Mouse (Mus musculus): ENCODE data around the gene Slc8b1. TPM values are rescaled to one million over a fixed set of nuclear protein-coding genes. Genes with fewer than 3 reads are reported as not detected.
"Not testable (repeated sequence)": the region's sequence is repeated elsewhere in the genome, so short reads cannot be mapped to it uniquely, and the experiment has no call there.

The Slc8b1 gene
- polyA plus RNA-seq, 1 experiment from 2014 or later = 0.67 TPM

DNA sequence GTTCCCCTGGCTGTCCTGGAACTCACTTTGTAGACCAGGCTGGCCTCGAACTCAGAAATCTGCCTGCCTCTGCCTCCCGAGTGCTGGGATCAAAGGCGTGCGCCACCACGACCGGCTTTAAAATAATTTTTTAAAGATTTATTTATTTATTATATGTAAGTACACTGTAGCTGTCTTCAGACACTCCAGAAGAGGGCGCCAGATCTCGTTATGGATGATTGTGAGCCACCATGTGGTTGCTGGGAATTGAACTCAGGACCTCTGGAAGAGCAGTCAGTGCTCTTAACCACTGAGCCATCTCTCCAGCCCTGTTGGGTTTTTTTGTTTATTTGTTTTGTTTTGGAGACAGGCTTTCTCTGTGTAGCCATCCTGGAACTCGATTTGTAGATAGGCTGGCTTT is 10.4 kb upstream of the Slc8b1 start:
- H3K27me3 ChIP-seq (replicated peaks; ENCODE audit: control insufficient read depth, insufficient read depth, low read length); ATAC-seq; H3K4me1 ChIP-seq (ENCODE audit: control insufficient read depth, insufficient read depth, low read length): not testable (repeated sequence)

DNA sequence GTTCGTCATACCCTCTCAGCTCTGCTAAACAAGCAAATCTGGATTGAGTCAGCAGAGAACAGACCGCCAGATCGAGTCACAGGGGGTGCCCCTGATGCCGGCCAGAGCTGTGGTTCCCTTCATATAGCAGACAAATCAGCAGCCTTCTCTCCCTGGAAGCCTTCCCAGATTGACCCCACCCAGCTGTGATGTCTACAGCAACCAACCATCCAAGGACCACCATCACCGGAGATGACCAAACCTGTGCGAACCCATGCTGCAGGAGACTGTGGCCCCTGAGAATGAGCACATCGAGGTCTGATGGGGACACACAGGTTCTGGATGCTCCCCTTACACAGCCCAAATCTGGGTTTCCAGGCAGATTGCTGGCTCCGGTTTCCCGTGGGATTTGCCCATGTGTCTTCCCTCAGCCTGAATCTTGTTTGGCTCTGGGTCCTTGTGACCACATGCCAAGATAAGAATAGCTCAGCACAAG is 8.8 kb upstream of the Slc8b1 start:
- H3K9me3 ChIP-seq (replicated peaks; ENCODE audit: control insufficient read depth, low read length) = no peaks in the 10 kb centered on the region
- no peak overlapping the region for H3K27ac ChIP-seq (ENCODE audit: low read depth, low read length)
- 0 out of 2 replicates have a peak, but pooled peaks cover 6% of the 10 kb centered on the region for H3K36me3 ChIP-seq (ENCODE audit: control insufficient read depth, insufficient read depth, low read length)
- DNase-seq (ENCODE audit: low spot score) (no peak), ATAC-seq (no peak)
- H3K4me1 ChIP-seq (ENCODE audit: control insufficient read depth, insufficient read depth, low read length) = peaks cover 9% of the 10 kb centered on the region
- H3K4me3 ChIP-seq (ENCODE audit: low read depth, low read length) = peak overlapping the region; percentile 92
- peak overlapping the region; percentile 97 for H3K4me2 ChIP-seq (ENCODE audit: low read length)
- 65% methylated on average over 9 of the region's 9 CpGs for WGBS
- no peaks in the 10 kb centered on the region for H3K27me3 ChIP-seq (replicated peaks; ENCODE audit: control insufficient read depth, insufficient read depth, low read length)
- peak overlapping the region; percentile 89 for H3K9ac ChIP-seq (ENCODE audit: low read length)

More for the DNA sequence above, 10.4 kb upstream of the Slc8b1 start:
- not testable (repeated sequence) for H3K9me3 ChIP-seq (replicated peaks; ENCODE audit: control insufficient read depth, low read length); DNase-seq (ENCODE audit: low spot score); H3K4me3 ChIP-seq (ENCODE audit: low read depth, low read length); H3K9ac ChIP-seq (ENCODE audit: low read length); H3K27ac ChIP-seq (ENCODE audit: low read depth, low read length); H3K4me2 ChIP-seq (ENCODE audit: low read length); H3K36me3 ChIP-seq (ENCODE audit: control insufficient read depth, insufficient read depth, low read length)
- 87% methylated on average over 9 of the region's 9 CpGs for WGBS

- H3K4me3 ChIP-seq (ENCODE audit: low read depth, low read length) = peak overlapping the region; percentile 92
- no peaks in the 10 kb centered on the region for H3K27me3 ChIP-seq (replicated peaks; ENCODE audit: control insufficient read depth, insufficient read depth, low read length)
- WGBS = 7% methylated on average over 12 of the region's 12 CpGs
- no peak overlapping the region for H3K27ac ChIP-seq (ENCODE audit: low read depth, low read length)
- H3K9me3 ChIP-seq (replicated peaks; ENCODE audit: control insufficient read depth, low read length) = no peaks in the 10 kb centered on the region
- peak overlapping the region; percentile 89 for H3K9ac ChIP-seq (ENCODE audit: low read length)
- 0 out of 2 replicates have a peak, but pooled peaks cover 6% of the 10 kb centered on the region for H3K36me3 ChIP-seq (ENCODE audit: control insufficient read depth, insufficient read depth, low read length)
- peak overlapping the region; percentile 97 for H3K4me2 ChIP-seq (ENCODE audit: low read length)
- peaks cover 9% of the 10 kb centered on the region for H3K4me1 ChIP-seq (ENCODE audit: control insufficient read depth, insufficient read depth, low read length)
- DNase-seq (ENCODE audit: low spot score) = no peak
- ATAC-seq = 0 out of 2 replicates have a peak, but pooled peaks have one; percentile 4
Observed at GRCm38 (mm10) chr5:120502675-120503143, 8.3 kb upstream of the Slc8b1 start.

DNA sequence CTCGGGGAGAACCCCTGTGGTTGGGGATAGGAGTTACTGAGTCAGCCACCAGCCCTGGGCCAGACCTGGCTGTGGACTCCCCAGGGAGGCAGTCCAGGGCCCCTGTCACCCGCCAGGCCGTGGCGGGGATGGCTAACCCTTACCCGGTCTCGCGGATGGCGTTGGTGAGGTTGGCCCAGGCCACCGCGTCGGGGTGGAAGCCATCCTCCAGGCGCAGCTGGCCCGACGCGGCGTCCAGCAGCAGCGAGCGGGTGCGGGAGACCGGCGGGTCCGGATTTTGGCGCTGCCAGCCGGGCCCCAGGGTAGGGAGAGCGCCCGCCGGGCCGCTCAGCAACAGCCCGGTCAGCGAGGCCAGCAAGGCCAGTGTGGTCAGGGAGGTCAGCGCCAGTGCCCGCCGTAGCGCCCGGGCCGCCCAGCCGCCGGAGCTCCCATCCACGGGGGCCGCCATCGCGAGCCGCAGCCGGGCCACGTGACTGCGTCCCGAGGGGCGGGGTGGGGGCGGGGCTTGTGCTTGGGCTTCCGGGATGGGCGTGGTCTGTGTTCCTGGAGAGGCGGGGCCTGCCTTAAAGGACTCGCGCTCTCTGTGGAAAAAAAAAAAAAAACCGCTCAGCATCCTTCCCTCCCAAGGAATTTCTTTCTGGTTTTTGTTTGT is 7.7 kb upstream of the Slc8b1 start, which contains the start of gene Plbd2:
Plbd2 (minus strand) TSS at position 482 of the 652 bp plus-strand sequence.
- H3K9ac ChIP-seq (ENCODE audit: low read length) = peak within 1 kb of the TSS; percentile 89
- 1% methylated on average over 48 of the region's 55 CpGs for WGBS
- DNase-seq (ENCODE audit: low spot score) (peak; percentile 95), ATAC-seq (peak; percentile 78)
- peaks cover 9% of the 10 kb centered on the region for H3K4me1 ChIP-seq (ENCODE audit: control insufficient read depth, insufficient read depth, low read length)
- H3K36me3 ChIP-seq (ENCODE audit: control insufficient read depth, insufficient read depth, low read length) = 0 out of 2 replicates have a peak, but pooled peaks cover 6% of the 10 kb centered on the region
- H3K4me2 ChIP-seq (ENCODE audit: low read length) = peak within 1 kb of the TSS; percentile 97
- H3K27me3 ChIP-seq (replicated peaks; ENCODE audit: control insufficient read depth, insufficient read depth, low read length) = no peaks in the 10 kb centered on the region
- no peaks in the 10 kb centered on the region for H3K9me3 ChIP-seq (replicated peaks; ENCODE audit: control insufficient read depth, low read length)
- peak within 1 kb of the TSS; percentile 92 for H3K4me3 ChIP-seq (ENCODE audit: low read depth, low read length)
- H3K27ac ChIP-seq (ENCODE audit: low read depth, low read length) = no peak within 1 kb of the TSS

- H3K36me3 ChIP-seq (ENCODE audit: control insufficient read depth, insufficient read depth, low read length) = no peaks in the 10 kb centered on the region
- H3K9ac ChIP-seq (ENCODE audit: low read length) = no peak overlapping the region
- WGBS = 21% methylated on average over 16 of the region's 16 CpGs
- no peak overlapping the region for H3K27ac ChIP-seq (ENCODE audit: low read depth, low read length)
- DNase-seq (ENCODE audit: low spot score) (peak; percentile 71), ATAC-seq (peak; percentile 18; the same call in 1 of the 2 replicates)
- no peak overlapping the region for H3K4me3 ChIP-seq (ENCODE audit: low read depth, low read length)
- H3K27me3 ChIP-seq (replicated peaks; ENCODE audit: control insufficient read depth, insufficient read depth, low read length) = no peaks in the 10 kb centered on the region
- peaks cover 9% of the 10 kb centered on the region for H3K4me1 ChIP-seq (ENCODE audit: control insufficient read depth, insufficient read depth, low read length)
- no peaks in the 10 kb centered on the region for H3K9me3 ChIP-seq (replicated peaks; ENCODE audit: control insufficient read depth, low read length)
- no peak overlapping the region for H3K4me2 ChIP-seq (ENCODE audit: low read length)
Observed at GRCm38 (mm10) chr5:120505368-120505767, 5.6 kb upstream of the Slc8b1 start.

GRCm38 (mm10) chr5:120505781-120506180 is 5.2 kb upstream of the Slc8b1 start:
- DNase-seq (ENCODE audit: low spot score) (no peak), ATAC-seq (no peak)
- peaks cover 9% of the 10 kb centered on the region for H3K4me1 ChIP-seq (ENCODE audit: control insufficient read depth, insufficient read depth, low read length)
- no peaks in the 10 kb centered on the region for H3K27me3 ChIP-seq (replicated peaks; ENCODE audit: control insufficient read depth, insufficient read depth, low read length)
- no peak overlapping the region for H3K4me3 ChIP-seq (ENCODE audit: low read depth, low read length)
- H3K27ac ChIP-seq (ENCODE audit: low read depth, low read length) = no peak overlapping the region
- no peaks in the 10 kb centered on the region for H3K9me3 ChIP-seq (replicated peaks; ENCODE audit: control insufficient read depth, low read length)
- no peaks in the 10 kb centered on the region for H3K36me3 ChIP-seq (ENCODE audit: control insufficient read depth, insufficient read depth, low read length)
- no peak overlapping the region for H3K9ac ChIP-seq (ENCODE audit: low read length)
- WGBS = 74% methylated on average over 9 of the region's 9 CpGs
- no peak overlapping the region for H3K4me2 ChIP-seq (ENCODE audit: low read length)

DNA sequence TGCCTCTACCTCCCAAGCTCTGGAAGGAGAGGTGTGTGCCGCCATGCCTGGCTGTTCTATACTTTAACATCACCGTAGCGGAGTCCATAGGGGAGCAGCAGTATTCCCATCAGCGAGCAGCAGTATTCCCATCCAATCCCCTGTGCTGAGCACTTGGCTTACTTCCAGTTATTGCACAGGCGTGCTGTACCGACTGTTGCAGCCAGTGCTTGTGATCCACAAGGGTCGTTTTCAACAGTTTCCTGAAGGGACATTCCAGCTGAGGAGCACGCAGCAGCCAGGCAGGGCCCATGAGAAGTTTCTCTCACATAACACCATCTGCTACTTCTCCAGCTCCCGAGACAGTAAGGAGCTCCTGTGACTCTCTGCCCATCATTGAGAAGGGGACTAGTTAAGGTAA is 4.5 kb upstream of the Slc8b1 start:
- WGBS = 56% methylated on average over 9 of the region's 9 CpGs

DNA sequence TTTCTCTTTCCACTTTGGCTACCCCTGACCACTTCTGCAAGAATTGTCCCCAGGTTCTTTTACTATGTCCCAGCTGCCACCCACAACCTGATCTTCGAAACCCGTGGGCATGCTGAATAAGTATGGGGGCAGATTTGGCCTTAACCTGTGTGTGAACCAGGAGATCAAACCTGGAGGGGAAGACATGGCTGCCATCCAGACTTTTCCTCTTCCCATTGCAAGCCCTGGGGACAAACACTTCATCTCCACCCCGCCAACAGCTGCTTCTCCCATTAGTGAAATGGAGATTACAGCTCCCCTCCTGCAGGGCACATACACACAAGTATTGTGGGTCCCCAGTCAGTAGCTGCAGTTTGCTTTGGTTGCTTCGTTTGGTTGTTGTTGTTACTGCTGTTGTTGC is 3.7 kb upstream of the Slc8b1 start:
- Histone ChIP-seq H3K9me3 (replicated peaks; ENCODE audit: control insufficient read depth, low read length) (no peaks in the 10 kb centered on the region), H3K27me3 (replicated peaks; ENCODE audit: control insufficient read depth, insufficient read depth, low read length) (0 out of 2 replicates have a peak, but pooled peaks cover 8% of the 10 kb centered on the region), H3K27ac (ENCODE audit: low read depth, low read length) (no peak overlapping the region), H3K4me3 (ENCODE audit: low read depth, low read length) (no peak overlapping the region), H3K4me1 (ENCODE audit: control insufficient read depth, insufficient read depth, low read length) (peaks cover 5% of the 10 kb centered on the region), H3K36me3 (ENCODE audit: control insufficient read depth, insufficient read depth, low read length) (no peaks in the 10 kb centered on the region), H3K4me2 (ENCODE audit: low read length) (no peak overlapping the region), H3K9ac (ENCODE audit: low read length) (no peak overlapping the region)
- 44% methylated on average over 4 of the region's 4 CpGs for WGBS
- DNase-seq (ENCODE audit: low spot score) (no peak), ATAC-seq (no peak)

More for the DNA sequence above, 4.5 kb upstream of the Slc8b1 start:
- H3K9me3 ChIP-seq (replicated peaks; ENCODE audit: control insufficient read depth, low read length) = no peaks in the 10 kb centered on the region
- H3K27ac ChIP-seq (ENCODE audit: low read depth, low read length) = 0 out of 2 replicates have a peak overlapping the region, but pooled peaks have one; percentile 14
- no peak overlapping the region for H3K9ac ChIP-seq (ENCODE audit: low read length)
- H3K4me3 ChIP-seq (ENCODE audit: low read depth, low read length) = no peak overlapping the region
- DNase-seq (ENCODE audit: low spot score) (peak; percentile 58), ATAC-seq (no peak)
- H3K36me3 ChIP-seq (ENCODE audit: control insufficient read depth, insufficient read depth, low read length) = no peaks in the 10 kb centered on the region
- H3K4me1 ChIP-seq (ENCODE audit: control insufficient read depth, insufficient read depth, low read length) = peaks cover 9% of the 10 kb centered on the region
- no peak overlapping the region for H3K4me2 ChIP-seq (ENCODE audit: low read length)
- 0 out of 2 replicates have a peak, but pooled peaks cover 1% of the 10 kb centered on the region for H3K27me3 ChIP-seq (replicated peaks; ENCODE audit: control insufficient read depth, insufficient read depth, low read length)

Measured in forebrain, embryonic 14.5 days (tissue).